Mouse (Mus musculus): Measurements from ENCODE around the gene Exoc6b. TPM values are rescaled to one million over a fixed set of nuclear protein-coding genes. Genes with fewer than 3 reads are reported as not detected.

Gene Exoc6b
- 53.5 TPM for polyA plus RNA-seq (2017; shearing (Covaris generic))

GRCm38 (mm10) chr6:85069023-85069985 is at the start of gene Exoc6b:
Gene Exoc6b (minus strand): TSS chr6:85069513.

GRCm38 (mm10) chr6:84593693-84594092 is 475.6 kb downstream of the Exoc6b start, which contains the start of gene Cyp26b1:
Gene Cyp26b1 (minus strand): TSS chr6:84593908.

Other genes with a start within 250 kb of the Exoc6b start
- 66.6 TPM for gene Spr, start 68.3 kb upstream of the Exoc6b start, polyA plus RNA-seq (2017; shearing (Covaris generic))
- not detected for gene Emx1, start 117.9 kb upstream of the Exoc6b start, polyA plus RNA-seq (2017; shearing (Covaris generic))

All from inflammation-experienced regulatory T-cells, adult 16 weeks (primary cell).